Mouse (Mus musculus) heart, postnatal 0 days (tissue): ENCODE measurements at regions not wholly inside any gene's neighbourhood (a gene's known extent, or its start where the extent isn't known, plus 50 kb on each side); places are given as distances from the start of the nearest gene placed in this dataset.

ENCODE experiments used
- CTCF ChIP-seq: IDR thresholded peaks from 2 replicates; pipeline ENCODE4 v1.5.1; 2016; ENCODE audit warnings: antibody characterized with exemption, control low read depth, low read depth
- EP300 ChIP-seq: IDR thresholded peaks from 2 replicates; pipeline ENCODE4 v1.6.1; 2016; ENCODE audit warnings: antibody characterized with exemption, low read depth

DNA sequence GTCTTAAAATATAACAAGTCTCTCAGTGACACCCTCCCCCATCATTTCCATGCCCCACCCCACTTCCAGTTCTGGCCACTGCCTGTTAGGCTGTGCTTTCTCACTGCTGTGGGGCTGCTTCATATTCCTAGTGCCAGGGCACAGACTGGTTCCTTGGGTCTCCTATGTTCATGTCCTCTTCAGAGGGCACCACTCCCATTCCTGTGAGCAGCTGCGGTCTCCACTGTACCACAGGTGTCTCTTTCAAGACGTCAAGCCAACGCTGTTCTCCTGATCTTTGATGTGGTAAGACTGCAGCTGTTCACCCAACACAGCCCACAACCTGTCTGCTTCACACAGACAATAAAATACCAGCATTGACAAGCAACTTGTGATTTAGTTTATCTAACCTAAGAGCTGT lies 204.5 kb downstream of the Ankrd50 start:
- TF ChIP-seq CTCF (no peak), EP300 (no peak)
